Mouse (Mus musculus) hindbrain, embryonic 11.5 days (tissue): Measurements from ENCODE around the gene Keap1. TPM values are rescaled to one million over a fixed set of nuclear protein-coding genes. Genes with fewer than 3 reads are reported as not detected.

Experiments used
- ATAC-seq: fragments of 200-750 bp; cut with Nextera tagmentation; 2 replicates; pipeline ENCODE4 v1.8.0; 2017; ENCODE audit warnings: mild to moderate bottlenecking, moderate TSS enrichment, moderate library complexity; ENCODE audit not compliant: low FRiP score
- DNase-seq: peaks from one replicate; pipeline ENCODE4 v3.0.0-alpha.2; 2015; ENCODE audit warnings: low spot score
- H3K27ac ChIP-seq: fragments of 300-500 bp; sonication (generic); 2 replicates; pipeline ENCODE4 v1.5.1; 2014; ENCODE audit warnings: mild to moderate bottlenecking, low read depth, low read length
- H3K27me3 ChIP-seq: fragments of 300-500 bp; sonication (generic); 2 replicates; pipeline ENCODE4 v1.6.1; 2014; ENCODE audit warnings: mild to moderate bottlenecking, low read length, moderate library complexity, mixed read lengths; ENCODE audit not compliant: control insufficient read depth, insufficient read depth
- H3K36me3 ChIP-seq: fragments of 300-500 bp; sonication (generic); 2 replicates; pipeline ENCODE4 v1.6.1; 2014; ENCODE audit warnings: mild to moderate bottlenecking, low read length, moderate library complexity, mixed read lengths; ENCODE audit not compliant: control insufficient read depth, insufficient read depth
- H3K4me1 ChIP-seq: fragments of 300-500 bp; sonication (generic); replicated peaks from 2 replicates; pipeline ENCODE4 v1.6.1; 2014; ENCODE audit warnings: low read length, mixed read lengths; ENCODE audit not compliant: control insufficient read depth, insufficient read depth
- H3K4me2 ChIP-seq: fragments of 300-500 bp; sonication (generic); replicated peaks from 2 replicates; pipeline ENCODE4 v1.6.1; 2014; ENCODE audit warnings: mild to moderate bottlenecking, low read depth, low read length
- H3K4me3 ChIP-seq: fragments of 300-500 bp; sonication (generic); 2 replicates; pipeline ENCODE4 v1.5.1; 2014; ENCODE audit warnings: low read depth, low read length
- H3K9ac ChIP-seq: fragments of 300-500 bp; sonication (generic); 2 replicates; pipeline ENCODE4 v1.6.1; 2014; ENCODE audit warnings: low read depth, low read length
- H3K9me3 ChIP-seq: fragments of 300-500 bp; sonication (generic); 2 replicates; pipeline ENCODE4 v1.6.1; 2016; ENCODE audit warnings: low read length; ENCODE audit not compliant: control insufficient read depth
- WGBS: fragments of 180-500 bp; shearing (Covaris S2); extraction: QIAGEN DNeasy Blood & Tissue Kit; methylation state at CpG from one replicate; pipeline ENCODE4 v1.1.7; 2014; 5-methylcytosine and 5-hydroxymethylcytosine counted together
- polyA plus RNA-seq: library from polyadenylated mRNA; unstranded; fragments of >200 nt; fragmentation: Nextera tagmentation; extraction: Ambion mirVana; gene quantifications from 2 replicates; pipeline ENCODE4 v1.2.1, GENCODE M21; 2014

Keap1 gene
- polyA plus RNA-seq, 1 experiment from 2014 or later: 23.7 TPM

DNA sequence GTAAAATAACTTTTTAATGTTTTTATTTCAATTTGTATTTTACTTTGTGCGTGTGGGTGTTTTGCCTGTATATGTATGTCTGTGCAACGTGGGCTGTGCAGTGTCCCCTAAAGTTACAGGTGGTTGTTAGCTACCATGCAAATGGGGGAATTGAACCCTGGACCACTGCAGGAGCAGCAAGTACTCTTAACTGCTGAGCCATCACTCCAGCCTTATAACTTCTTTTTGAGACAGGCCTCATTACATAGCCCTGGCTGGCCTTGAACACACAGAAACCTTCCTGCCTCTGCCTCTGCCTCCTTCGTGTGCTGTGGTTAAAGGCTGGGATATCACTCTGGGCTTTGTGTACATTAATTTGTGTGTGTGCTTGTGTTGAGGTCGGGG lies 296 bp upstream of the Keap1 start:
- Histone ChIP-seq H3K27me3 (peaks cover 25% of the 10 kb centered on the region), H3K36me3 (no peaks in the 10 kb centered on the region), H3K4me1 (peaks cover 10% of the 10 kb centered on the region), H3K4me3 (peak overlapping the region; percentile 91), H3K27ac (no peak overlapping the region), H3K4me2 (peak overlapping the region; percentile 68), H3K9me3 (no peaks in the 10 kb centered on the region), H3K9ac (peak overlapping the region; percentile 98; the same call in 1 of the 2 replicates)
- 45% methylated on average over 4 of the region's 4 CpGs for WGBS
- ATAC-seq (no peak), DNase-seq (no peak)

DNA sequence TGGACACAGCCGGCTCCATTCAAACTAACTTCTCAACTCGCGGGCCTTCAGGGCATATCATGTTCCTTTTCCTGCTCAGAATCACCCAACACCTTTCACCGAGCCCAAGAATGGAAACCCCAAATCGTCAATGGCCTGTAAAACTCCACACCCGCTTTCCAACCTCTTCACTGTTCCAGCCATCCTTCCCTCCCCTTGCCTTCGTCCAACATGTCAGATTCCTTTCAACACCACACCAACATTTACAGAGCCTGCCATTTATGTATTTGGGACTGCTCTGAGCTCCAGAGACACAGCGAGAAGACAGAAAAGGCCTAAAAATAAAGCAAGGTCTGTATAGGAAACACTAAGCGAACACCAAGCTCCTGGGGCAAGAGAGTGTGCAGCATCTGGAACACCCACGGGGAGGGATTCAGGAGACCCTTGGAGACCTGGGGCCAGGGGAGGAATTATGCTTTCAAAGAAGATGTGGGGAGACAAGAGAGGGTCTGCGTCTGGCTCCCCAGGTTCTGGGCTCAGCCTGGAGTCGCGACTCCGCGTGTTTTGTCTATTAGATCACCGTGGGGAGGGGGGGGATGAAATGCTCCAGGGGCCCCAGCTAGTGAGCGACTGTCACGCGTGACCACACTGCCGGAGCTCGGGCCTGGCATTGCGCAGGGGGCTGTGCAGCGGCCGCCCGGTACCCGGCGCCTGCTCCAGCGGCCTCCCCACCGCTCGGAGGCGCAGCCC lies 993 bp downstream of the Keap1 start:
- Histone ChIP-seq H3K4me2 (peak overlapping the region; percentile 68), H3K4me3 (peak overlapping the region; percentile 91), H3K27me3 (peaks cover 12% of the 10 kb centered on the region), H3K9me3 (no peaks in the 10 kb centered on the region), H3K27ac (peak overlapping the region; percentile 86), H3K9ac (peak overlapping the region; percentile 98), H3K4me1 (peaks cover 7% of the 10 kb centered on the region), H3K36me3 (0 out of 2 replicates have a peak, but pooled peaks cover 2% of the 10 kb centered on the region)
- DNase-seq: peak; percentile 49
- 4% methylated on average over 21 of the region's 31 CpGs for WGBS
- ATAC-seq: no peak

DNA sequence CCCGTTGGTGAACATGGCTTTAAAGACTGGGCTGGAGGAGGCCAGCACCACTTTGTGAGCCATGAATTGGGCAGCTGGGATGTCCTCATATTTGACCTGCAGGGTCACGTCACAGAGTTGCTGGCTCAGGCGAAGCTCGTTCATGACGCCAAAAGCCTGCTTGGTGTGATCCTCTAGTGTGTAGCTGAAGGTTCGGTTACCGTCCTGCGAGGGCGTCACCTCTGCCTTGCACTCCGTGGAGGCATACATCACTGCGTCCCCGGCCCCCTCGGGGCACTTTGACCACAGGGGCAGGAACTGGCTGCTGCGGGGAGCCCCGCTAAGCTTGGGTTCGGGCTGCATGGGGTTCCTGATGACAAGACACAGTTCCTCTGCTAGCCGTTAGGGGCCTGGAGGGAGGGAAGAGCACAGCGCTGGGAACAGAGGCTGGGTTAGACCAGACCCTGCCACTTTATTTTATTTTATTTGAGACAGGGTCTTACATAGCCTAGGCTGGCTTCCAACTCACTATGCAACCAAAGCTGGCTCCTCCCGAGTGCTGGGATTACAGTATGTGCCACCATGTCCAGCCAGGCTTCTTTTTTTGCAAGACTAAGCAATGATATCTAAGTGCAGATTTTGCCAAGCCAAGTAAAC lies 1.7 kb downstream of the Keap1 start:
- ATAC-seq (0 out of 2 replicates have a peak, but pooled peaks have one; percentile 37), DNase-seq (peak; percentile 48)
- peaks cover 7% of the 10 kb centered on the region for H3K4me1 ChIP-seq
- H3K27ac ChIP-seq: no peak overlapping the region
- H3K27me3 ChIP-seq: peaks cover 5% of the 10 kb centered on the region
- H3K9ac ChIP-seq: peak overlapping the region; percentile 98
- WGBS: 20% methylated on average over 19 of the region's 19 CpGs
- H3K4me2 ChIP-seq: peak overlapping the region; percentile 68
- H3K36me3 ChIP-seq: 0 out of 2 replicates have a peak, but pooled peaks cover 2% of the 10 kb centered on the region
- H3K9me3 ChIP-seq: no peaks in the 10 kb centered on the region
- H3K4me3 ChIP-seq: peak overlapping the region; percentile 91

DNA sequence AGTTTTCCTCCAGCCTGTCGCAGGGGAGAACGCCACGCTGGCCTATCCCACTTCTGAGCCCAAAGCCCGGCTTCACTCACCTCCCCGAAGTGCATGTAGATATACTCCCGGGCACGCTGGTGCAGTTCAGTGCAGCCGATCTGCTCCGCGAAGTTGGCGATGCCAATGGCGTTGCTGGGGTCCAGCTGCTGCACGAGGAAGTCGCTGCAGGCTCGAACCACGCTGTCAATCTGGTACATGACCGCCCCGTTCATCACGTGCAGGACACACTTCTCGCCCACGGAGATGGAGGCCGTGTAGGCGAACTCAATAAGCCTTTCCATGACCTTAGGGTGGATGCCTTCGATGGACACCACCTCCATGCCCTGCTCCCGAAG lies 2.2 kb downstream of the Keap1 start:
- H3K4me3 ChIP-seq: peak overlapping the region; percentile 91; the same call in 1 of the 2 replicates
- 0 out of 2 replicates have a peak, but pooled peaks cover 2% of the 10 kb centered on the region for H3K36me3 ChIP-seq
- no peak for ATAC-seq
- H3K27me3 ChIP-seq: peaks cover 2% of the 10 kb centered on the region
- peak overlapping the region; percentile 98 for H3K9ac ChIP-seq
- H3K4me2 ChIP-seq: peak overlapping the region; percentile 68
- no peak overlapping the region for H3K27ac ChIP-seq
- no peak for DNase-seq
- peaks cover 7% of the 10 kb centered on the region for H3K4me1 ChIP-seq
- WGBS: 83% methylated on average over 25 of the region's 25 CpGs
- no peaks in the 10 kb centered on the region for H3K9me3 ChIP-seq

DNA sequence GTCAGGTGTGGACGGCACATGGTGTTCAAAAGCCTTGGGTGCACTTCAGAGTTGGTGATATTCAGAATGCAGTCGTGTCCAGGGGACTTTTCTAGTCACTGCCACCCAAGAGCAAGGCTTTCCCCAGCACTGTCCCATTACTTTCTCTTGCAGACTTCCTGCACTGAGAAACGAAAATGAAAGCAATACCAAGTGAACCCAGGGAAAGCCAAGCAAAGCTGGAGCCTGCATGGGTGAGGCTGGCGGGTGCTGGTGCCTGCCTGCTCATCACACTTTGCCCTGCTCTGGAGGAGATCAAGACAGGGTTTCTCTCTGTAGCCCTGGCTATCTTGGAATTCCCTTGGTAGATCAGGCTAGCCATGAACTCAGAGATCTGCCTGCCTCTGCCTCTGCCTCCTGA lies 3.8 kb downstream of the Keap1 start:
- Histone ChIP-seq H3K27ac (no peak overlapping the region), H3K9ac (no peak overlapping the region), H3K4me3 (no peak overlapping the region), H3K27me3 (no peaks in the 10 kb centered on the region), H3K4me1 (peaks cover 7% of the 10 kb centered on the region), H3K9me3 (no peaks in the 10 kb centered on the region), H3K4me2 (no peak overlapping the region), H3K36me3 (0 out of 2 replicates have a peak, but pooled peaks cover 2% of the 10 kb centered on the region)
- WGBS: 89% methylated on average over 4 of the region's 4 CpGs
- no peak for DNase-seq
- ATAC-seq: no peak

DNA sequence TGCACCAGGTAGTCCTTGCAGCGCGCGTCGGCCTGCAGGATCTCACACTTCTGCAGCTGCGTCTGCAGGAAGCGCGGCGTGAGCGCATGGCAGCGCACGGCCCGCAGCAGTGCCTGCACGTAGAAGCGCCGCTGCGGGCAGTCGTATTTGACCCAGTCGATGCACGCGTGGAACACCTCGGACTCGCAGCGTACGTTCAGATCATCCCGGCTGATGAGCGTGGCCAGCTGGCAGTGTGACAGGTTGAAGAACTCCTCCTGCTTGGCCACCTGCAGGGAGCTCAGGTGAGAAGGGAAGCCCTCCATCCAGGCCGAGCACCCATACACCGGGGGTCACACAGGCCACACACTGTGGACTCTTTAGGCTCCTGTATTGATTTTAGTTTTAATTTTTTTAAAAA lies 5.4 kb downstream of the Keap1 start:
- H3K4me1 ChIP-seq: peaks cover 7% of the 10 kb centered on the region
- H3K4me2 ChIP-seq: no peak overlapping the region
- ATAC-seq (no peak), DNase-seq (no peak)
- no peak overlapping the region for H3K4me3 ChIP-seq
- no peak overlapping the region for H3K9ac ChIP-seq
- H3K36me3 ChIP-seq: 0 out of 2 replicates have a peak, but pooled peaks cover 2% of the 10 kb centered on the region
- H3K27ac ChIP-seq: no peak overlapping the region
- H3K27me3 ChIP-seq: no peaks in the 10 kb centered on the region
- H3K9me3 ChIP-seq: no peaks in the 10 kb centered on the region
- 75% methylated on average over 28 of the region's 28 CpGs for WGBS

DNA sequence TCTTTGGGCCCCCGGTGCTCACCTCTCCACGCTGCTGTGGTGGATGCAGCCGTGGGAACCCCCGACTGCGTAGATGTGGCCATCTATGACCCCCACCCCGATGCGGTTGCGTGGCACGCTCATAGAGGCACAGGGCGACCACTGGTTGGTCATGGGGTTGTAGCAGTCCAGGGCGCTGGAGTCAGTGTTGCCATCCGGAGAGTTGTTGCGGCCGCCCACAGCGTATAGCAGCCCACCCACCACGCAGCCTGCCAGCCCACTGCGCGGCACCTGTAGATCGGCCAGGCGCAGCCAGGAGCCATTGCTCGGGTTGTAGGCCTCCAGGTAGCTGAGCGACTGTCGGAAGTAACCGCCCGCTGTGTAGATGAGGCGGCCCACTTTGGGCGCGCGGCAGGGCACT lies 5.8 kb downstream of the Keap1 start:
- H3K9ac ChIP-seq: no peak overlapping the region
- H3K4me1 ChIP-seq: peaks cover 7% of the 10 kb centered on the region
- no peak overlapping the region for H3K27ac ChIP-seq
- no peak overlapping the region for H3K4me2 ChIP-seq
- no peaks in the 10 kb centered on the region for H3K9me3 ChIP-seq
- H3K27me3 ChIP-seq: no peaks in the 10 kb centered on the region
- ATAC-seq (no peak), DNase-seq (no peak)
- WGBS: 90% methylated on average over 28 of the region's 29 CpGs
- 0 out of 2 replicates have a peak, but pooled peaks cover 2% of the 10 kb centered on the region for H3K36me3 ChIP-seq
- no peak overlapping the region for H3K4me3 ChIP-seq

DNA sequence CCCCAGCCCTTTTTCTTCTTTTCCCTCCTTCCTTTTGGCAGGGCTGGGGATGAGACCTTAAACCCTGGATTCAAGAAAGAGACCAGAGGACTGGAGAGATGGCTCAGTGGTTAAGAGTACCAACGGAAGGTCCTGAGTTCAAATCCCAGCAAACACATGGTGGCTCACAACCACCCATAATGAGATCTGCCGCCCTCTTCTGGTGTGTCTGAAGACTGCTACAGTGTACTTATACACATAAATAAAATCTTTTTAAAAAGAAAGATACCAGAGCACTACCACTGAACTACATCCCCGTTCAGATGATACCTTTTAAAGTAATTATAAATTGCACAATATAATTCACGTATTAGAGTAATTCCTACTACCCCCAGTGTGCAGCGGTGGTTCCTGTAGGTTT lies 6.3 kb downstream of the Keap1 start:
- H3K4me3 ChIP-seq: no peak overlapping the region
- no peak overlapping the region for H3K4me2 ChIP-seq
- H3K9ac ChIP-seq: no peak overlapping the region
- H3K36me3 ChIP-seq: 0 out of 2 replicates have a peak, but pooled peaks cover 2% of the 10 kb centered on the region
- peaks cover 6% of the 10 kb centered on the region for H3K4me1 ChIP-seq
- ATAC-seq: no peak
- no peaks in the 10 kb centered on the region for H3K27me3 ChIP-seq
- H3K27ac ChIP-seq: no peak overlapping the region
- H3K9me3 ChIP-seq: no peaks in the 10 kb centered on the region
- 88% methylated on average over 5 of the region's 5 CpGs for WGBS
- no peak for DNase-seq
